Mouse (Mus musculus) mesoderm, embryonic 11.5 days (tissue): ENCODE results near the gene Chchd4.
"Not testable (repeated sequence)": the region's sequence is repeated elsewhere in the genome, so short reads cannot be mapped to it uniquely, and the experiment has no call there.

Experiments used
- DNase-seq: peaks from one replicate; pipeline ENCODE4 v3.0.0-alpha.2; 2012; ENCODE audit warnings: low read depth, low spot score

The Chchd4 gene

DNA sequence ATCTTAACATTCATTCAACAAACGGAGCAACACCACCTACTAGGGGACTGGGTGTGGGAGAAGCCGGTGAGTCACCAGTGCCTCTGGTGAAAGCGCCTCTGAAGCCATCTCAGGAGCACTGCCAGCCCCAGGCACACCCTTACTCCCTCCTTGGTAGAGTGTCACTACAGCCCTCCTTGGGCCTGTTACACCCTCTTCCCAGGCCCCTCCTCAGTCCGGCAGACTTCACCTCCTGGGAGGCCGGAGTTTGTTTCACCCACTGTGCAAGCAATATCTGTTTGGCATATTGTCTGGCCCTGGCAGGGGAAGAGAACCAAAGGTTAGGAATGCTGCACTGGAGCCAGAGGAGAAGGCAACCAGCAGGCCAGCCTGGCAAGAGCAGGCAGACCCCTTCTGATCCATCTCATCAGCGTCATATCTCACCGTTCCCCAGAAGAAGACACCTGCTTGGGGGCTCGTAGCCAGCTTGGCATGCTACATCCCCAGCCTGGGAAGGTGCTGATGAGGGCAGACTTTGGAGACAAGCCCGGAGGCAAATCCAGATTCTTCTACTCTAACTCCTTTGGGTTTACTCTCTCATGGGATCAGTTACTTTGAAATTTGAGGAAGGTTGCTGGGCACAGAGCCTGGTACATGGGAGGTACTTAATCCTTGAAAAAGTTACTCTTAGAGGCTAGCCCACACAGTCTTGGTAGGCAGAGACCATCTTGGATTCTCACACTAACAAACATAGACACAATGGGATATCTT, 1.3 kb upstream of the Chchd4 start:
- no peak for DNase-seq

DNA sequence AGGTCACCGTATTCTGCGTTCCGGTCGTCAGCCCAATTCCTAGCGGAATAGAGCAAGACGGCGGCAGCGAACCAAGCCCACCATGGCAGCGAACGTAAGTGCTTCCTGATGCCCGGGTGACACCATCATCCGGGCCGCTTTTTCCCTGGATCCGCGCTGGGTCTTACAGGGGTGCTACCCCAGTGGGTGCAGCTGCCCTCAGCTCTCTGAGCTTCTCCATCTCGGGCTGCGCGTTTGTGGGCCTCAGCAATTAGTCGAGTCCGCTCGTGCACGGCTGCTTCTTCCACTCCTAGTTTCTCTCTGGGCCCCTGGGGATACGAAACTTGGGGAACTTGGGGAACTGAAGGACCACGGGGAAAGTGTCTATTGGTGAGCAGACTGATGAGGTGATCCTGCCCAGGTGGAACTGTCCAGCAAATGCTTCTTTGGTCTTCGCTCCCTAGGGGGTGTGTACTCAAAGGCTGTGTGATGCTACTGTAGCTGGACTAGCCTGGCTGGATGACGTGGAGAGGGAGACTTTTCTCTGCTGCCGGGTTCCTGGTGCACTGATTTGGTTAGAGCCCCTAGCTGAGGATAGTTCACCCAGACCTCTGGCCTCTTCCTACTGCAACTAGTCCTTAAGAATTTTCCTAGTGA, 577 bp upstream of the Chchd4 start:
- DNase-seq = peak; percentile 23

DNA sequence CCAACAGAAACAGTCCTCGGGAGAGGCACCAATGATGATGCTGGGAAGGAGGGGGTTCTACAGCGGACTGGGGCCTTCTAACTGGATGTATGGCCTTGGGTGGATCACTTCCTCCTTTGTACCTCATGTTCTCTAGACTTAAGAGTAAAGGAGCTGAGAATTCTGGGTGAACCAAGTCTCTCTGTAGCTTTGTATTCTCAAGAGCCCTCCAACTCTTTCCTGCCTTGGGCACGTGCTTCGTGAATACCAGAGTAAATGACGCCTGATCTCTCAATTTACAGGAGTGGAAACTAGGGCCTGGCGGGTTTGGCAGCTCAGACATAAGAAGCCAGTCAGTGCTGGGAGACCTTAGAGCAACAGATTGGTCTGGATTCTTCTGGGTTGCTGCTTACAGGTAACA, 1.0 kb downstream of the Chchd4 start:
- no peak for DNase-seq

DNA sequence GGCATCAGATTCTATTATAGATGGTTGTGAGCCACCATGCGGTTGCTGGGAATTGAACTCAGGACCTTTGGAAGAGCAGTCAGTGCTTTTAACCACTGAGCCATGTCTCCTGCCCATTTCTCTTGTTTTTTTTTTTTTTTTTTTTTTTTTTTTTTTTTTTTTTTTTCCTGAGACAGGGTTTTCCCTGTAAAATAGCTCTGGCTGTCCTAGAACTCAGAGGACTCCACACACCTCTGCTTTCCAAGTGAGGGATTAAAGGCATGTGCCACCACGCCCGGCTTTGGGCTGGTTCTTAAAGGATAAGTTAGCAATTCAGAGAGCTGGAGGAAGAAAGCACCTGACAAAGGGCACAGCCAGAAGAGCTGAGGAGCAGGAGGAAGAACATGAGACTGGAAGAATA, 1.9 kb downstream of the Chchd4 start:
- DNase-seq = not testable (repeated sequence)

DNA sequence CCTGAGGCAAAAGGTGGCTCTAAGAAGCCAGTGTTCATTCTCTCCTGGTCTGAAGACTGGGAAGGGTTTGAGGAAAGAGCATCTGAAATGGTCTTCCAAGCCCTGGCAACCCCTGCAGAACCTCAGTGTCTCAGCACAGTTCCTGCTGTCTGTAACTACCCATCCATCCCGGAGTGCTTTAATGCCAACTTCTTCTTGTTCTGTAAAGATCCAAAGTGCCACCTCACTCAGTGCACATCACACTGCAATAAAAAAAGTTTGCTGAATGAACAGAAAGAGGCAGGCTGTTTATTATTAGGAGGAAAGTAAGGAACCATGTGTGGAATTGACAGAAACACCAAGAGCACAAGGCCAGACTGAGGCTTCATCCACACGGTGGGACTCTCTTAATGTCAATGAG, 2.6 kb downstream of the Chchd4 start:
- no peak for DNase-seq

DNA sequence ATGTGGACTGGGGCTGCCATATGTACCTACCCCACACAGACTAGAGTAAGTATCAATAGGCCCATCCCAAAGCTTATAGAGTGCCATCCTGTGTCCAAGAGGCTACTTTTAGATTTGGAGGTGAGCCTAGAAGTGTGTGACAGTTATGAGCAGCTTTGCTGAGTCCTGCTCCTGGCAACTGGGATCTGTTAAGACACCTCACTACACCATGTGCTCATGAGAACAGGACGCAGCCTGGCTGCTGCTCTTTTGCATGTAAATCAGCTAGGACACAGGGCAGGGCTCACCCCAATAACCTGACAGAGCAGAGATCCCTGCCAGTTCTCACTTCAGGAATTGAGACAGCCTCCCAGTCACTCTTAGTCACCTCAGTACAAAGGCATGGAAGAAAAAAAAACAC, 6.2 kb downstream of the Chchd4 start:
- no peak for DNase-seq

DNA sequence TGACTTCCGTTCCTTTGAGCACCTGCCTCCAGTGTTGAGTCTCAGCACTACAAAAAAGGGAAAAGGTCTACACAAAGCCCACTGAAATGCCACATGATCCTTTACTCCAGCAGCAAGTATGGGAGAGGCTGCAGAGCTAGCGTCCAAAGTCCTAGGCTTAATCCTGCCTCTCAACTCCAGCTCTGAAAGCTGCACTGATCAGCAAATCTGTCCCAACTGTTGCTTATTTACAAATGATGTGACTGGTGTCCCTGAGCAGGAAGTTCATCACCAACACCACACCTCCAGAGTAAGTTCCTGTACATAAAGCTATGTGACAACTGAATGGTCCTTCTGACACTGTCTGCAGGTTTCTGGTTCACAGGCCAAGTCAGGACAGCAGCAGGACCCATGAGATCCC, 7.6 kb downstream of the Chchd4 start:
- DNase-seq = no peak

DNA sequence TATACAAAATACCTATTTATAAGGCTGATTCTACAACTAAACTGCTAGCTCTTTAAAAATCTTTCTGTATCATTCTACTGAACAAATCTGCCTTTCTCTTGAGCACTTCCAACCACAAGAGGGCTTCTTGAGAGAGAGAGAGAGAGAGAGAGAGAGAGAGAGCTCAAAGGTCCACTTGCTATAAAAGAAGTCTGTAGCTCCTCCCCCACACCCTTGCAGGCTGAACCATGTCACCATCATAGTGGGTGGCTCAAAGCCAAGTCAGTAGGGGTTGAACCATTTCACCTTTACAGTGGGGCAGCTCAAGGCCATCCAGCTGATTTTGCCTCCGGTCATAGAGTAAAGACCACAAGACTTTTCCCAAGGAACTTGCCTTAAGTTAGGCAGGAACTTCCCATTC, 13.9 kb downstream of the Chchd4 start:
- DNase-seq = no peak

DNA sequence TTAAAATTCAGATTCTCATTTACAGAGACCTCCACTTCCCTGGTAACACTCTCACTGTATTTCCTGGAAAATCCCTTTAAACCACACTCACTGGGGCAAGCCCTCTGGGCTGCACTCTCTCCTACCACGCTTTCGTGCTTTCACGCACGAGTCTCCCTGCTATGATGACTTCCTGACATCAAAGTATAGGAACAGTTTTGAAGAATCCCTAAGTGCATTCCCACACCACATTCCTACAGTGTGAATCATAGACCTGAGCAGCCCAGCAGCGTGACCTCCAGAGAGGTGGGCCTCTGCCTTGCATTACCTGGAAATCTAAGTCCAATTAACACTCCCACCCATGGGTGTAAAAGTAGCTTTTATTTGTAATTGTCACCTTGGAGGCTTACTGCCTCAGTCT, 18.8 kb downstream of the Chchd4 start:
- DNase-seq = peak; percentile 18

DNA sequence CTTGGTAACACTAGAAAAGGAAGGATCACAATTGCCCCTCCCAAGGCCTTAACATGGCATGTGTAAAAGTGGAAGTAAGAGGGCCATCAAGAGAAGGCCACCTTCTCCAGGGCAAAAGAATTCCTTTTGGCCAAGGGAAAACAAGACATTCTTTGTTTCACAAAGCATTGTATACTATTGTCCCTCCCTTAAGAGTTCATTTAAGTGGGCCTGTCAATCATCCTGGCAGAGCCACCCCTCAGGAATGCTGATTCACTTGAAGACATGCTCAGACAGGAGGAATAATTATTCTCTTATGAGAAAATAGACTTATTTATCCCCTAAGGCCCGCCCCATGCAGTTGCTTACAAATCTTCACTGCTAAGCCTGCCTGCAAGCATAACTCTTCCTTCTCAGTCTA, 21.3 kb downstream of the Chchd4 start:
- DNase-seq = peak; percentile 16

DNA sequence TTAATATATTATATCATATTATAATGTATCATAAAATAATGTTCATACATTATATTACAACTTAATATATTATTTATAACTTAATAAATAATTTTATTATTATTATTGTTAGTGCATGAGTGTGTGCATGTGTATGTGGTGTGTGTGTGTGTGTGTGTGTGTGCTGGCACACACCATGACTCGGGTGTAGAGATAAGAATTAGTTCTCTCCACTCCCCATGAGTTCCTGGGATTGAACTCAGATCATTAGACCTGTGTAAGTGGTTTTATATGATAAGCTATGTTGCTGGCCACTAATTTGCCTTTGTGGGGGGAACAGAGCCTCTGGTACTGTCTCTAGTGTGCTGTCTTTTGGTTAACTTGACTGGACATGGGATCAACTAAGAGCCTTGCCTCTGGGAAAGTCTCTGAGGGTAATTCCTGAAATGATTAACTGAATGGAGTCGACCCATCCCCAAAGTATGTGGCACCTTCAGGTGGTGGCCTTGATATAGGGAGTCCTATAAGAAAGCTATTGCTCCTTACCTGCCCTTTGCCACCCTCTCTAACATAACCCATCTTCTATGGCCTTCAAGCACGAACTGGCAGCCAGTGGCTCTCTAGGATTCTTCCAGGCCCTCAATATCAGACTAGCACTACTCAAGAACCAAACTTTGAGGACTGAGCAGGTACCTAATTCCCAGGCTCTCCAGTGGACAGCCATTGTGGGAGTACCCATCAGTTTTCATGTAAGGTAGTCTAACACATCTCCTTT, 23.7 kb downstream of the Chchd4 start:
- DNase-seq = no peak

DNA sequence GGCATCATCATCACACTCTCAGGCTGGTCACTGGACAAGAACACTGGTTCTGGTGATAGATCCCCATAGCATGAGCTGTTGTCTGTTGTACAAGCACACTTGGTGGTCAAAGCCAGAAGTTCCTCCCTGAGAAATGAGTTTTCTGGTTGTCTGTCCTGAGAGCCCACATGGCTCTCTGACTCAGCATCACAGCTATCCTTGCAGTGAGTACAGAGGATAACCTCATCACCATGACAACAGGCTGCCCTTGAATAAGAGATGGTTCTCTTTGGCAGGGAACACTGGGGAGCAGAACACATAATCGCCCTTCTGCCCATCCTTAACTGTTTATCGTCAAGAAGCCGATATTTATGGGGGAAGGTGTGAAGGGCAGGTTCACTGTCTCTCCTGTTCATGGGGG, 28.0 kb downstream of the Chchd4 start:
- DNase-seq = no peak

DNA sequence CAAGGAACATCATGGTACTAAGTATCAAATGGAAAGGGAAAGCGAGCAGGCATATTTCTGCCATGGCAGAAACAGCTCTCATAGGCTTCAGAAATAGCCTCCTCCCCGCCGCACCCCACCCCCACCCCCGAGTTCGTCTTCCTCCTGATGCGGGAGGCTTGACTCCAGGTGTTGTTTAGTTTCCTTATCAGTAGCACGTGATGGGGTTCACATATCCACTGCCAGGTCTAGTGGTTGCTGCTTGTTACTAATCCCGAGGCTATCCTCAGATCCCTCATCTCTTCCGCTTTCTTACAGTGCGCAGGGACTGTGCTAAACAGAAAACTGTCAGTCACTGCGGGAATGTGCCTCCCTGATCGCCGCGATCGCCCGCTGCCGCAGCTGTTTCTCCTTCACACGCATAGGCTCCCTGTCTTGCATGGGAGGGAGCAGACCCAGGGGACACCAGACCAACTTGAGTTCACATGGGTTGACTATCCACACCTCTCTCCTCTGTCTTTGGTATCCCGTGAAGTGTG, 32.1 kb downstream of the Chchd4 start:
- DNase-seq = peak; percentile 11

DNA sequence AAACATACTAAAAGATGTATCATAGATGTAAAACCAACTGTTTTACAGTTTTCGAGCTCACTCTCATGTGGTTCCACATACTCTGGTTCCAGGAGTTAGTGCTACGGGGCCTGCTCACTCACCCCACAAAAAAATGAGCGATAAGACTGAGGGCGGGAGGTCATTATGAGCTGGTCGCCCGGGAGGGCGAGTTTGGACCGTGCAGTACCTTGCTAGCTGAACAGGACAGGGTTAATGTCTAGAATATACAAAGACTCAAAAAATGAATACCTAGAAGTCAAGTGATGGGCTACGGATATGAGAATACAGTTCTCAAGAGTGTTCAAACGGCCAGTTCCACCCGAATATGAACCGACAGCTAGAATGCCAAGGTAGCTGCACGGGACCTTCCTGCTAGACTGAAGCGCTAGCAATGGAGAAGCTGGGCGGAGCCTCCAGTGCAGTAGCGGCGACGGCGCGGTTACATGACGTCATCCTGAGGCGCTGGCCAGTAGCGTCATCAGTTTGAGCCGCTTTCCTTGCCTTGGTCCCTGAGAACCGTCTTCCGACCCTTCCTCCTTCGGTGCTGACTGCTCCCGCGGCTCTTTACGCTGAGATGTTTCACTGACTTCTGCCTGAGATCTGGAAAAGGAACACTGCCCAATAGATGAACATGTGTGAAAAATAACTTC, 32.7 kb downstream of the Chchd4 start:
- peak; percentile 96 for DNase-seq

DNA sequence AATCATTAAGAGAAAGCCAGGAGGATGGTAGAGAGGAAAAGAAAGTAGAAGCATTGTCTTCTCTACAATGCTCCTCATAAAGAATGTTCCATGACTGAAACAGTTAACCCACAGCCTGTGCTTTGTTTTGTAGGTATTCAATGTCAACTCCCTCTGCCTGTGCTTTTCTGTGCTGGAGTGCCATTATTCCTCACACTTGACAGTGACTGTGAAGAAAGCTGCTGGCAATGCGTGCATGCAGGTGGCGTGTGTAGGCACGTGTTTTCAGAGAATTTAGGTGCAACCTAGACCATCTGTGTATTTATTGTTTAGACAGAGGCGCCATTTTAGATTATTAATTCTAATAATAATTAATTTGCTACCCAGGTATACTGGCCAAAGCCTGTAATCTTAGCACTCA, 49.2 kb downstream of the Chchd4 start:
- DNase-seq = no peak

DNA sequence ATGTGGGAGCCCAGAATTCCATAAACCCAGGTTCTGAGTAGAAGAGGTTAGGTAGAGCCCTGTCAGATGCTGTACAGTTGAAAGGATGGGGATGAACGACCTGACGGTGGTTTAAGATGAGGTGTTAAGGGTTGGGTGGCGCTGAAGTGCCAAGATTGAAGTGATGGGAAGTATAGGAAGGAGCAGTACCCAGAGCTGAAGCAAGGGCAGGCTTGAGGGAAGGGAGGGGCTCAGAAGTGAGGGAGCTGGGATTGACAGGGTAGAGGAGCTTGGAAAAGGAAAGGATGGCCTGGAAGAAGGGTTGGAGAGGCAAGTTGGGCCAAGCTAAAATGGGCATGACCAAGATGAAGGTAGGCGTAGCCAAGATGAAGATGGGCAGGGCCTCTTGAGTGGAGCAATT, 51.7 kb downstream of the Chchd4 start:
- no peak for DNase-seq

DNA sequence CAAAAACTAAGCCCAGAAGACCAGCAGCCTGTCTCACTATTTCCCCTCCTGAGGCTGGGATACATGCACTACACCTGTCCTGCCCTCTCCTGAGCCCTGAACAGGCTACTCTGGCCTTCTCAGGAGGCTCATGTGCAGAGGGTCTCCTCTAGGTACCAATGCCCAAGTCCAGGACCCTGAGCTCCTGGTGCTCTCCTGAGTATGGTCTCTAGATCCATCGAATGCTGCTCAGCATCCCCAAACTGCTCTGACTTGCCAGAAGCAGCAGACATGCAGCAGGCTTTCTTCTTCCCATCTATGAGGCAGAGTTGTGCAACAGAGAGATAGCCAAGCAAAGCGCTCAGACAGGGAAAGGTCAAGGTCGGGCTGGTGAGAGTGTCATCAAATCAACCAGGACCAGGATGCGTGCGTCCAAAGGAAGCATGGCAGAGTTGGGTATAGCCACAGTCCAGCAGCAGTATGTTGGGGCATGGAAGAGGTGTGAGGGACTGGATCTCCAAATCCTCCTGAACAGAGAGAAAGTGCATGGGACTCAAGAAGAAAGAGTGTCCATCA, 56.0 kb downstream of the Chchd4 start:
- DNase-seq = no peak

DNA sequence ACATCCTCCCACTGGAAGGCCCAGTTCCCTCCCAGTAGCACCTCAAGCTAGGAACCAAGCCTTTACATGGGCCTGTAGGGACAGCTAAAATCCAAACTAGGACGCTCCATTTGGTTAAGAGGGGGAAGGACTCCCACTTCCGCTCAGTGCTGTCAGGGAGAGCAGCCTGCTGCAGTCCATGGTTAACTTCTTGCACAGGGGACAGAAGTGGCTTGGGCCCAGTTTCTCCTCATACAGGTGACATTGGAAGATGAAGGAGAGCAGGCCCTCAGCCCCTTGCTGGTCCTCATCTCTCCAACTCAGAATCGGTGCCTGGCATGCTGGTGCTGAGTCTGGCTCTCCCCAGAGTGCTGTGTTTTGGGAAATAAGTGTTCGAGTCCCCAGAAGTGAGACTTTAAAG, 57.2 kb downstream of the Chchd4 start:
- no peak for DNase-seq

DNA sequence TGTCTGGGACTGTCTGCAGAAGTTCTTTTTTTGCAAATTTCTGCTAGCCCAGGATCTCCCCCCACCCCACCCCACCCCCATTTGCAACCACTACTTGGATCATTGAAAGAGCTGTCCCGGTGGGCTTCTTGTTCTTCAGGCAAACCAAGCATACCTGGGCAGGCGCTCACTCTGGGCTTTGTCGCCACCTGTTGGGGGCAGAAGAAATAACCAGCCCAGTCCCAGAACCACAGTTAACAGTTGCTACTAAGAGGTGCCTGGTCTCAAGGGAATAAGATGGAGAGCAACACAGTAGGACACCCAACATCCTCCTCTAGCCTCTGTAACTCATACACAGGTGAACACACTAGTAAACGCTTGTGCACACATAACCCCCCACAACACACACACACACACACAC, 58.5 kb downstream of the Chchd4 start:
- peak; percentile 70 for DNase-seq
